Mouse (Mus musculus) intestine, embryonic 14.5 days (tissue): ENCODE measurements around the gene Chpf2. TPM values are rescaled to one million over a fixed set of nuclear protein-coding genes. Genes with fewer than 3 reads are reported as not detected.

Source experiments
- ATAC-seq: fragments of 200-750 bp; cut with Nextera tagmentation; replicated peaks from 2 replicates; pipeline ENCODE4 v1.8.0; 2017; ENCODE audit warnings: low read depth, moderate number of reproducible peaks, moderate TSS enrichment, moderate library complexity; ENCODE audit not compliant: low FRiP score, low TSS enrichment
- DNase-seq: peaks from one replicate; pipeline ENCODE4 v3.0.0-alpha.2; 2018; ENCODE audit warnings: low spot score
- H3K27ac ChIP-seq: fragments of 300-500 bp; sonication (generic); 2 replicates; pipeline ENCODE4 v1.5.1; 2014; ENCODE audit warnings: low read depth, mild to moderate bottlenecking, control low read depth
- H3K27me3 ChIP-seq: fragments of 300-500 bp; sonication (generic); replicated peaks from 2 replicates; pipeline ENCODE4 v1.6.1; 2014; ENCODE audit warnings: low read length, control low read depth; ENCODE audit not compliant: control insufficient read depth, insufficient read depth
- H3K36me3 ChIP-seq: fragments of 300-500 bp; sonication (generic); 2 replicates; pipeline ENCODE4 v1.6.1; 2014; ENCODE audit warnings: low read length, control low read depth; ENCODE audit not compliant: control insufficient read depth, insufficient read depth
- H3K4me1 ChIP-seq: fragments of 300-500 bp; sonication (generic); replicated peaks from 2 replicates; pipeline ENCODE4 v1.6.1; 2014; ENCODE audit warnings: low read length, control low read depth, mixed read lengths; ENCODE audit not compliant: control insufficient read depth, insufficient read depth
- H3K4me2 ChIP-seq: fragments of 300-500 bp; sonication (generic); 2 replicates; pipeline ENCODE4 v1.6.1; 2014; ENCODE audit warnings: low read length
- H3K4me3 ChIP-seq: fragments of 300-500 bp; sonication (generic); 2 replicates; pipeline ENCODE4 v1.5.1; 2014; ENCODE audit warnings: low read depth, low read length, control low read depth, mixed read lengths
- H3K9ac ChIP-seq: fragments of 300-500 bp; sonication (generic); 2 replicates; pipeline ENCODE4 v1.6.1; 2014; ENCODE audit warnings: mild to moderate bottlenecking, low read length
- H3K9me3 ChIP-seq: fragments of 300-500 bp; sonication (generic); 2 replicates; pipeline ENCODE4 v1.6.1; 2016; ENCODE audit warnings: low read length, control low read depth; ENCODE audit not compliant: control insufficient read depth
- WGBS: fragments of 180-500 bp; shearing (Covaris S2); extraction: QIAGEN DNeasy Blood & Tissue Kit; methylation state at CpG from one replicate; pipeline ENCODE4 v1.1.7; 2014; 5-methylcytosine and 5-hydroxymethylcytosine counted together
- microRNA counts: library from miRNA; unstranded; fragments of <30 nt; microRNA quantifications from one replicate; lab custom pipeline; 2016
- microRNA-seq: library from miRNA; unstranded; fragments of <30 nt; microRNA quantifications from one replicate; pipeline ENCODE4, GENCODE M21; 2016
- polyA plus RNA-seq: library from polyadenylated mRNA; unstranded; fragments of >200 nt; fragmentation: Nextera tagmentation; extraction: Ambion mirVana; gene quantifications from 2 replicates; pipeline ENCODE4 v1.2.1, GENCODE M21; 2014

The Chpf2 gene
- polyA plus RNA-seq, 1 experiment from 2014 or later, result 10.6 TPM

DNA sequence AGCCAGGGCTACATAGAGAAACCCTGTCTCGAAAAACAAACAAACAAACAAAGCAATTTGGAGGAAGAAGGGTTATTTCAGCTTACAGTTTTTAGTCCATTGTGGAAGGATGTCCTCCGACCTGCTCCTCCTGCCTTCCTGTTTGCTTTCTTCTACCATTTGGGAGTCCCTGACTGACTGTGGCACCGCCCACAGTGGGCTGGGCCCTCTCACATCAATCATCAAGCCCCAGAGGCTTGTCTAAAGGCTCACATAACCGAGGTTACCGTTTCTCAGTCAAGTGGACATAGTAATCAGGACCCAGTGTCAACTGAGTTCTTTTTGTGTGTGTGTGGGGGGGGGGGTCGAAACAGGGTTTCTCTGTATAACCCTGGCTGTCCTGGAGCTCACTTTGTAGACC is 51.6 kb downstream of the Chpf2 start:
- Histone ChIP-seq H3K4me3 (no peak overlapping the region), H3K27me3 (no peaks in the 10 kb centered on the region), H3K9me3 (no peaks in the 10 kb centered on the region), H3K4me2 (no peak overlapping the region), H3K9ac (no peak overlapping the region), H3K4me1 (no peaks in the 10 kb centered on the region), H3K36me3 (no peaks in the 10 kb centered on the region), H3K27ac (no peak overlapping the region)
- 51% methylated on average over 6 of the region's 6 CpGs for WGBS
- no peak for ATAC-seq
- no peak for DNase-seq

DNA sequence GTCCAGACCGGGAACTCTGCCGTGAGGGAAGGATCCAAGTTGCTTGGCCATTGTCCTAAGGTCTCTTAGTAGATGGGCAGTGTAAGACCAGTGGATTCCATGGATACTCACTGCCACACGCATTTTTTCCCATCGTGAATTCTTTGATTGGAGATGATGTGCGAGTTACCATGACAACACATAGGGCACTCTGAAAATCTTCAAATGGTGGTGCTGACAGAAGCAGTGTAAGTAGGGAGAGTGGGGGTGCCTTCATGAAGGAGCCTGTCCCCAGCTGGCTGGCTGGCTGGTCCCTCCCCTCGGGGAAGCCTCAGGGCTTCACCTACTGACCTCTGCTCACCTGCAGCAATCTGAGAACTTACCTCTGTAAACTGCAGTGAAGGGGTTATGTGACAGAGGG is 52.5 kb downstream of the Chpf2 start:
- Histone ChIP-seq H3K36me3 (no peaks in the 10 kb centered on the region), H3K4me3 (no peak overlapping the region), H3K9me3 (no peaks in the 10 kb centered on the region), H3K27ac (no peak overlapping the region), H3K9ac (no peak overlapping the region), H3K4me2 (no peak overlapping the region), H3K4me1 (no peaks in the 10 kb centered on the region), H3K27me3 (no peaks in the 10 kb centered on the region)
- DNase-seq (no peak), ATAC-seq (no peak)
- whole genome bisulfite sequencing, result 69% methylated on average over 6 of the region's 6 CpGs

MicroRNAs encoded within 50 kb of the gene (microRNA counts, 519-probe panel; counts per million panel counts)
- not detected for microRNA mmu-miR-671-3p (lab: Ali Mortazavi, UCI)
- not detected for microRNA mmu-miR-671-5p (lab: Ali Mortazavi, UCI)

Small RNAs within 50 kb of the gene (microRNA-seq; reads per million reads assigned to microRNA genes)
- 495 reads per million, percentile 73 among the genes with 10 or more reads in this experiment for gene Mir671

Other genes starting within 250 kb of the Chpf2 start
- 9.0 and 11.2 TPM in 2 replicates for gene Kcnh2, start 235.1 kb upstream of the Chpf2 start, polyA plus RNA-seq
- gene Nos3, start 221.9 kb upstream of the Chpf2 start, polyA plus RNA-seq, result 6.6 and 6.8 TPM in 2 replicates
- 0.66 and 1.0 TPM in 2 replicates for gene Atg9b, start 194.6 kb upstream of the Chpf2 start, polyA plus RNA-seq
- gene Abcb8, start 193.1 kb upstream of the Chpf2 start, polyA plus RNA-seq, result 56.4 and 64.0 TPM in 2 replicates
- gene Asic3, start 173.3 kb upstream of the Chpf2 start, polyA plus RNA-seq, result not detected in 2 replicates
- 41.2 and 47.4 TPM in 2 replicates for gene Cdk5, start 163.2 kb upstream of the Chpf2 start, polyA plus RNA-seq
- gene Slc4a2, start 162.9 kb upstream of the Chpf2 start, polyA plus RNA-seq, result 32.7 and 35.7 TPM in 2 replicates
- gene Fastk, start 141.5 kb upstream of the Chpf2 start, polyA plus RNA-seq, result 105 and 107 TPM in 2 replicates
- 22.7 and 22.9 TPM in 2 replicates for gene Tmub1, start 138.9 kb upstream of the Chpf2 start, polyA plus RNA-seq
- gene Agap3, start 134.6 kb upstream of the Chpf2 start, polyA plus RNA-seq, result 22.0 and 22.9 TPM in 2 replicates
- 0.07 TPM in 1 of 2 replicates, not detected in the other for gene Gbx1, start 59.5 kb upstream of the Chpf2 start, polyA plus RNA-seq
- 0.28 and 0.32 TPM in 2 replicates for gene Asb10, start 45.8 kb upstream of the Chpf2 start, polyA plus RNA-seq
- gene 4931409K22Rik, start 29.9 kb upstream of the Chpf2 start, polyA plus RNA-seq, result 0.15 TPM in 1 of 2 replicates, not detected in the other
- gene Abcf2, start 9.3 kb upstream of the Chpf2 start, polyA plus RNA-seq, result 97.6 and 98.4 TPM in 2 replicates
- 26.2 and 27.5 TPM in 2 replicates for gene Smarcd3, start 37.7 kb downstream of the Chpf2 start, polyA plus RNA-seq
- gene Nub1, start 98.8 kb downstream of the Chpf2 start, polyA plus RNA-seq, result 34.0 and 36.6 TPM in 2 replicates
- 17.6 and 18.7 TPM in 2 replicates for gene Wdr86, start 144.0 kb downstream of the Chpf2 start, polyA plus RNA-seq
- gene Crygn, start 171.3 kb downstream of the Chpf2 start, polyA plus RNA-seq, result 1.3 and 2.3 TPM in 2 replicates